Mouse (Mus musculus): ENCODE results near the gene Tbc1d30.

Gene Tbc1d30

DNA sequence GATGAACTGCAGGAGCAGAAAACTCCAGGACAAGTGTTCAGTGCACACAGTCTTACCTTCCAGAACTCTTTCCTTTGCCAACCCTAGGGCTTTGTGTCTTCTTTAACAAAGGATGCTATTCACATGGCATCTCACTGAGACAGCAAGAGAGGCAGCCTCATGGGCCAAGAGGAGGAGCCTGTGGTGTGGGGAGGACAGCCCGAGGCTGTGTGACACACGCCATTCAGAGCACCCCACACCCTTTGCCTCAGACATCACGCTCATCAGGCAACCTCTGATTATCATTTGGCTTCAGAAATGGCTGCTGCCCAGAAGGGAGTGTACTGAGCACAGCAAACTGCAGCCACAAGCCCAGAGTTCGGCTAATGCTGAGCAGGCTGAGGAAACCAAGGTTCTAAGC is 36.9 kb downstream of the Tbc1d30 start:
- no peak for DNase-seq (ENCODE audit: low spot score in 2 of 2)

DNA sequence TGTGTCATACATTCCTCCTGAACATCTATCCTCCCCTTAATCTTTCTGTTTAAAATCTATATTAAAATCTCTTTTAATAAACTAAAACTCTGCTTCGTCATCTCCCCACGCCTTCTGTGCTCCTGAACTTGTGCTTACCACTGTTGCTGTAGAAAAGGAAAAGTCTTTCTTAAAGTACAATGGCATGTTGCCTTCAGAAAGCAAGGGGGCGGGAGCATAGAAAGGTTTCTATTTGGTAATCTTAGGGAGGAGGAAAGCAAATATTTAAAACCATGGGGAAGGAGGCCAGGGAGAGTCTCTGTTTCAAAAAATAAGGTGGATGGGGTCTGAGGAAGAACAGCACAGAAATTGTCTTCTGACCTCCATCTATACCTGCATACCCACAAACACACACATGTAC is 38.0 kb downstream of the Tbc1d30 start:
- no peak for DNase-seq (ENCODE audit: low spot score in 2 of 2)

DNA sequence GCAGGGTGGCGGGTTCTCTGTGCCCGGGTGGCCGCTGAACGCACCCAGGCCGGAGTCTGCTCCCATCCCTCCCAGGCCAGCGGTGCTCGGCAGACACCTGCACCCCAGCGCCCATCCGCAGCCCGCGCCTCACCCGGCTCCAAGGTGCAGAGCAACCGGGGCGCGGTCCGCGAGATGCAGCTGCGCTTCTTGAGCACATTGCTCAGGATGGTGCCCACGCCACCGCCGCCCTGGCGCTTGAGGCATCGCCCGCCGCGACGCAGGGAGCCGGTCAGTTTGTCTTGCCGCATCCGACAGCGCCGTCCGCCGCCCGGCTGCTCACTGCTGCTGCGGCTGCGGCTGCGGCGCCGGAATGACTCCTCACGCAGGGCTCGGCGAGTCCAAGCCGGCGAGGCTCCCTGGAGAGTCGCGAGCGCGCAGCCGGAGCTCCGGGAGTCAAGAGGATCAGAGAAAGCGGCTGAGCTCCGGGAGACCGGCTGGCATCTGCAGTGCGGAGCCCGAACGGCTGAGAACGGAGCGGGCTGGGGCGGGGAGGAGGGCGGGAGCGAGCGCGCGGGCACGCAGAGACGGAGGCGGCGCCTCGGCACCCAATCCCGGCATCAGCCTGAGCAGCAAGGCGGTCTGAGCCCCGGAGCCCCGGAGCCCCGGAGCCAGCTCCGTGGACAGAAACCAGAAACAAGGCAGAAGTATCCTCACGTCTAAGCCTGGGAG is 40.4 kb downstream of the Tbc1d30 start:
- DNase-seq (ENCODE audit: low spot score in 2 of 2): peak; percentile 25 to 58

- no peak for DNase-seq (ENCODE audit: low spot score in 2 of 2)
Observed at GRCm38 (mm10) chr10:121309801-121310510, 41.1 kb downstream of the Tbc1d30 start.

- DNase-seq (ENCODE audit: low spot score in 2 of 2): no peak
Observed at GRCm38 (mm10) chr10:121309123-121309655, 41.9 kb downstream of the Tbc1d30 start.

- no peak for DNase-seq (ENCODE audit: low spot score in 2 of 2)
Observed at GRCm38 (mm10) chr10:121305441-121305840, 45.6 kb downstream of the Tbc1d30 start.

GRCm38 (mm10) chr10:121303559-121303958 is 47.5 kb downstream of the Tbc1d30 start:
- DNase-seq (ENCODE audit: low spot score in 2 of 2): no peak

GRCm38 (mm10) chr10:121301868-121302267 is 49.2 kb downstream of the Tbc1d30 start:
- no peak for DNase-seq (ENCODE audit: low spot score in 2 of 2)

GRCm38 (mm10) chr10:121300659-121301058 is 50.4 kb downstream of the Tbc1d30 start:
- no peak for DNase-seq (ENCODE audit: low spot score in 2 of 2)

DNA sequence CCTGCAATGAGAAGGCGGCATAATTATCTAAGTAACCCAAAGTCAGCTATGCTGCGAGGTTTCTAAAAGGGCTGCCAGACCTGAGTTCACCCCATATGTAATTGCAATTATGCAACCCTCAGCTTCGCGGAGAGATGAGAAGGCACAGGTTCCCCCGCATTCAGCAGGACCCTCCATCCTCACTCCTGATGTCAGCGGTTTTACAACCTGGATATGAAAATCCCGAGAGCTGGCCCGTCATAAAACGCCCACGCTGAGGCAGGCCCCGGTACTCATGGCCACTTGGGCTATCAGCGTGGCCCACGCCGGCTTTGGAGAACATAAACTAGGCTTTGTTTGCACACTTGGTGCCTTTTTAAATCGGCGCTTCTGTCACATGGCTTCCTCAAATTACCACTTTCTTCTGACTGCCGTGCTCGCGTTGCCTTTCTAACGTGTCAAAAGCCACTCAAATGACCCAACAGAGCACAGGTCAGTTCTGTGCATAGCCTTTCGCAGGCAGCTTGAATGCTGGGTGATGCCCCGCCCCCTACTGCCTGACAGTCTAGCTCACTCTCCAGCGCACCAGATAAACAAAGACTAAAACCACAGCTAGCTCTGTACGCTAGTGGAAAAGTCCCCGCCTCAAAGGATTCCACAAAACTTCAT is 53.9 kb downstream of the Tbc1d30 start:
- no peak for DNase-seq (ENCODE audit: low spot score in 2 of 2)

- DNase-seq (ENCODE audit: low spot score in 2 of 2): no peak
Observed at GRCm38 (mm10) chr10:121294471-121294870, 56.6 kb downstream of the Tbc1d30 start.

GRCm38 (mm10) chr10:121293829-121294228 is 57.2 kb downstream of the Tbc1d30 start:
- DNase-seq (ENCODE audit: low spot score in 2 of 2): no peak

GRCm38 (mm10) chr10:121291272-121291917 is 59.7 kb downstream of the Tbc1d30 start:
- DNase-seq (ENCODE audit: low spot score in 2 of 2): no peak

GRCm38 (mm10) chr10:121290682-121291078 is 60.4 kb downstream of the Tbc1d30 start:
- DNase-seq (ENCODE audit: low spot score in 2 of 2): no peak

DNA sequence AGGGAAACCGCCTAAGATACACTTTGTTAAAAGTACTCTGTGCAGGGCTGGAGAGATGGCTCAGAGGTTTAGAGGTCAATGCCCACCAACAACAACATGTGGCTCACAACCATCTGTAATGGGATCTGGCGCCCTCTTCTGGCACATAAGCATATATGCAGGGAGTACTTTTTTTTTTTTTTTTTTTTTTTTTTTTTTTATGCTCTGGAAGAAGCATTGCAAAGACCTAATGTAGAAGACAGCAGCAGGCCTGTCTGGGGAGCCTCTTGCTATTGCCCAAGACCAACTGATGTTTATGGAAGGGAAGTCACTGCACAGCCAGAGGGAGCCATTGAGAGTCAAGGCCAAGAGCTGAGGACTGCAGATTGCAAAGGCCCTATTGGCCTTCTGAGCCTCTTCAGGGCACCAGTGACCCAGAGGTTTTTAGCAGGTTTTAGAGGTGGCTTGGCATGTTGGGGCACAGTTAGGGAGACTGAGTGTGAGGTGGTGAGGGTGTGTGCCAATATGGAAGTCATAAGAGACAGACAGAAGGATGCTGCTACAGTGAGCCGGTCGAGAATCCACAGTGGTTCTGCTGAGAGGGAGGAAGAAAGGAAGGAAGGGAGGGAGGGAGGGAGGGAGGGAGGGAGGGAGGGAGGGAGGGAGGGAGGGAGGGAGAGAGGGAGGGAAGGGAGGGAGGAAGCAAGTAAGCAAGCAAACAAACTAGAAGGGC is 61.0 kb downstream of the Tbc1d30 start:
- no peak for DNase-seq (ENCODE audit: low spot score in 2 of 2)

GRCm38 (mm10) chr10:121282926-121283325 is 68.2 kb downstream of the Tbc1d30 start:
- DNase-seq (ENCODE audit: low spot score in 2 of 2): no peak

DNA sequence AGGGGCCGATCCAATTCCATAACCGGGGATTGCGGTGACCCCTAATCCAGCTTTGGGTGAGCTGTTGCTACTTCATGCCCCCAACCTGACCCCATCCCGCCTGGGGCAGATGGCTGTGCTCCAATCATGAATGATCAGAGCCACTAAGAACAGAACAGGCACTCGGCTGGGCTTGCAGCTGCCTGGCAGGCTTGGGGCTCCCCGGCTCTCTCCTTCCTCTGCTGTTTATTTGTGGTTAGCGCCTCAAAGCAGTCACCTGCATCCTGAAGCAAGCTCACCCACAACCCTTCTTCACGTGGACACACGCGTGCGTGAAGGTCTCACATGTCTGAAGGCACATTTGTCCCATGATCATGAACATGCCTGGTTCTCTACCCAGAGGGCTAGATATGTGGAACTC is 68.6 kb downstream of the Tbc1d30 start:
- DNase-seq (ENCODE audit: low spot score in 2 of 2): no peak

GRCm38 (mm10) chr10:121280943-121281342 is 70.1 kb downstream of the Tbc1d30 start:
- DNase-seq (ENCODE audit: low spot score in 2 of 2): no peak

DNA sequence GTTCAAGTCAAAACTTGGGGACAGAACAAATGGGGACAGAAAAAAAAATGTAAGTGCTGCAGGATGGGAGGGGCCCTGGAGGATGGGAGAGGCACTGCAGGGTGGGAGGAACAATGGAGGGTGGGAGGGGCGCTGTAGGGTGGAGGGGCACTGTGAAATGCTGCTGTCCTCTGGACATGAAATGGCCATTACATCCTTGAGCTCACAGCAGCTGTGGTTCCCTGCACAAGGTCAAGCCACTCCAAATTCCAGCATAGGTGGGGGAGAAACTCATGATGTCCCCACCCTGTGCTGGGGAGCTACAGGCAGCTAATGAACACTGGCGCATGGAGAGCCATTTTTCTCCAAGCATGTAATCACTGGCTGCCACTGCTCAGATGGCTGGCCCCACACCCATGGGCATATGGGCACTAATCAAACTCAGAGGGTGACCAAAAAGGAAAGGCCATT is 74.0 kb downstream of the Tbc1d30 start:
- DNase-seq (ENCODE audit: low spot score in 2 of 2): no peak

GRCm38 (mm10) chr10:121274964-121275363 is 76.1 kb downstream of the Tbc1d30 start:
- no peak for DNase-seq (ENCODE audit: low spot score in 2 of 2)

DNA sequence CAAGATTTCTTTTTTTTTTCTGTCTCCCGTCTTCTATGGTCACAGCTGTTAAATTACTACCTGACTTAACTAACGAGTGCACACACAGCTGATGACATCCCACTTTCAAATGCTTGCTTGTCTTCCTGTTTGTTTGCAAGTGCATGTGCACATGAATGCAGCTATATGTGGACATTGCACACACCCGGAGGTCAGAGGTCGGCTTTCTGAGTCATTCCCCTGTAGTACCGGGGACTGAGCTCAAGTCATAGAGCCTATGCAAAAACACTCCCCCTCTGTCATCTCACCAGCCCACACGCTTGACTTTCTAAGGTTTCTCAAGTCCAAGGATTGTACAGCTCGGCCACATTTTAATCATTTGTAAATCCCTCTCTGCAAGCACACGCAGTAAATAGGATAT is 80.1 kb downstream of the Tbc1d30 start:
- DNase-seq (ENCODE audit: low spot score in 2 of 2): no peak
